Mouse (Mus musculus) brain, embryonic 14.5 days (tissue): Measurements from ENCODE around the gene Spag9.

ENCODE experiments used
- CTCF ChIP-seq: fragments of 200-500 bp; IDR thresholded peaks from 2 replicates; pipeline ENCODE4 v1.5.1; 2012; ENCODE audit warnings: inconsistent platforms, mild to moderate bottlenecking, moderate library complexity, borderline replicate concordance; ENCODE audit not compliant: insufficient read depth, insufficient read length; ENCODE audit errors: extremely low read depth
- POLR2A ChIP-seq: fragments of 200-500 bp; IDR thresholded peaks from 2 replicates; pipeline ENCODE4 v1.6.1; 2012; ENCODE audit warnings: mild to moderate bottlenecking, inconsistent platforms, borderline replicate concordance; ENCODE audit not compliant: poor library complexity, insufficient read depth, insufficient read length, severe bottlenecking; ENCODE audit errors: extremely low read depth

DNA sequence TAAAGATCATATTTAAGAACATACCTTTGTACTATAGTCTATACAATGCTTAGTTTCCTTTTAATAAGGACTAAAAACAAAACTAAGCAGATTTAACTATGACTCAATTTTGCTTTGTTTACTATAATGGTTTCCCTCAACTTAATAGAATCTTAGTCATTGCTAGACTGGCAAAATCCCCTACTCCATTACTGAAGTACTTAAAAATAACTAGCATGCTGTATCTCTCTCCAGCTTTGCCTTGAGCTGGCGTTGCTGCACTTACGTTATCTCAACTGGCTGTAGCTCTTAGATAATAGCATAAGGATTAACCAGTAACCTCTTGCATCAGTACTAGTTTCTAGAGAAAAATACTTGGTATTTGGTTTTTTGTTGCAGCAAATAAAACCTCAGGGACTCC lies 117.9 kb downstream of the Spag9 start:
- TF ChIP-seq CTCF: no peak
- TF ChIP-seq POLR2A: no peak
